Comparison of ENCODE assay signal across 14 mouse cellular contexts in genomic region chr12:112541483-112542091, GRCm38 (mm10). TPM values are rescaled to one million over a fixed set of nuclear protein-coding genes. Genes with fewer than 3 reads are reported as not detected.
DNase-seq lines count a peak whose midpoint lies in the region; ATAC-seq and TF ChIP-seq lines count a peak whose summit lies in the region.
"Had no signal": no experiment of that assay in that cellular context is flagged by ENCODE, and none has a peak within 500 bp of the region (broad histone marks: within the 10 kb centered on the region; RNA-seq: fewer than 3 reads in every experiment).

No protein-coding gene starts in this region.

- no peaks in the 10 kb centered on the region for H3K36me3 ChIP-seq in neural tube, embryonic 11.5 days (ENCODE audit: control insufficient read depth, insufficient read depth, low read length)
- H3K36me3 ChIP-seq in hindbrain, embryonic 13.5 days: no peaks in the 10 kb centered on the region
- no peaks in the 10 kb centered on the region for H3K36me3 ChIP-seq in neural tube, embryonic 12.5 days
- H3K36me3 ChIP-seq: limb, embryonic 15.5 days had no signal

- peaks cover 16% of the 10 kb centered on the region for H3K4me1 ChIP-seq in neural tube, embryonic 11.5 days (ENCODE audit: control insufficient read depth, insufficient read depth, low read length)
- H3K4me1 ChIP-seq in hindbrain, embryonic 13.5 days (replicated peaks): peaks cover 51% of the 10 kb centered on the region
- H3K4me1 ChIP-seq in neural tube, embryonic 12.5 days: peaks cover 37% of the 10 kb centered on the region

- intact Hi-C loops in gastrocnemius, adult 2 months (cut with DNase I): loop anchor here (2.0 to 5.0 kb wide), 4 partner anchors 43 to 397 kb away; no protein-coding TSS in a partner anchor

- no peak overlapping the region for H3K4me3 ChIP-seq in neural tube, embryonic 11.5 days (ENCODE audit: low read depth, low read length)
- H3K4me3 ChIP-seq in hindbrain, embryonic 13.5 days: no peak overlapping the region
- H3K4me3 ChIP-seq in neural tube, embryonic 12.5 days: no peak overlapping the region
- no peak overlapping the region for H3K4me3 ChIP-seq in gastrocnemius, adult 2 months
- H3K4me3 ChIP-seq: limb, embryonic 15.5 days had no signal

- no peaks in the 10 kb centered on the region for H3K9me3 ChIP-seq in neural tube, embryonic 11.5 days (ENCODE audit: control insufficient read depth, low read length)
- H3K9me3 ChIP-seq in hindbrain, embryonic 13.5 days: no peaks in the 10 kb centered on the region
- no peaks in the 10 kb centered on the region for H3K9me3 ChIP-seq in neural tube, embryonic 12.5 days
- H3K9me3 ChIP-seq: limb, embryonic 15.5 days had no signal

- H3K4me2 ChIP-seq in neural tube, embryonic 11.5 days (ENCODE audit: low read depth): no peak overlapping the region
- H3K4me2 ChIP-seq in hindbrain, embryonic 13.5 days: no peak overlapping the region
- 0 out of 2 replicates have a peak overlapping the region, but pooled peaks have one; percentile 7 for H3K4me2 ChIP-seq in neural tube, embryonic 12.5 days (replicated peaks)
- H3K4me2 ChIP-seq: limb, embryonic 15.5 days had no signal

- peak; percentile 32 for DNase-seq in embryo, embryonic 11 days
- no peak for DNase-seq in embryo, embryonic 9.5 days (ENCODE audit: extremely low spot score)
- DNase-seq in neural tube, embryonic 11.5 days (ENCODE audit: low spot score): peak; percentile 34
- no peak for DNase-seq in neural tube, embryonic 10.5 days (ENCODE audit: extremely low spot score, low spot score)
- DNase-seq in gastrocnemius, adult 2 months: no peak
- DNase-seq: adrenal gland, adult 2 months; cerebellum, adult 11 months; gastrocnemius, postnatal 14 days; heart, postnatal 10 days had no signal

- ATAC-seq in neural tube, embryonic 11.5 days (ENCODE audit: insufficient read depth, low FRiP score, low TSS enrichment): peak; percentile 13; the same call in 1 of the 2 replicates
- ATAC-seq in hindbrain, embryonic 13.5 days (ENCODE audit: low FRiP score): peak; percentile 47
- no peak for ATAC-seq in neural tube, embryonic 12.5 days (ENCODE audit: low FRiP score, low read depth)
- no peak for ATAC-seq in monocyte, adult 5-6 weeks (replicated peaks; ENCODE audit: insufficient number of reproducible peaks, low FRiP score, low TSS enrichment, poor library complexity, severe bottlenecking)

- no peaks in the 10 kb centered on the region for H3K27me3 ChIP-seq in neural tube, embryonic 11.5 days (ENCODE audit: control insufficient read depth, insufficient read depth, low read length)
- H3K27me3 ChIP-seq in hindbrain, embryonic 13.5 days: peaks cover 53% of the 10 kb centered on the region
- H3K27me3 ChIP-seq in neural tube, embryonic 12.5 days (replicated peaks): 0 out of 2 replicates have a peak, but pooled peaks cover 6% of the 10 kb centered on the region
- H3K27me3 ChIP-seq: limb, embryonic 15.5 days had no signal

- WGBS in neural tube, embryonic 11.5 days: 39% methylated on average over 8 of the region's 8 CpGs
- 13% methylated on average over 8 of the region's 8 CpGs for WGBS in hindbrain, embryonic 13.5 days
- 25% methylated on average over 8 of the region's 8 CpGs for WGBS in neural tube, embryonic 12.5 days

- H3K27ac ChIP-seq in neural tube, embryonic 11.5 days (ENCODE audit: low read depth, low read length): no peak overlapping the region
- peak overlapping the region; percentile 62 for H3K27ac ChIP-seq in hindbrain, embryonic 13.5 days
- no peak overlapping the region for H3K27ac ChIP-seq in neural tube, embryonic 12.5 days
- H3K27ac ChIP-seq in gastrocnemius, adult 2 months: no peak overlapping the region
- H3K27ac ChIP-seq: limb, embryonic 15.5 days had no signal

- TF ChIP-seq CTCF in gastrocnemius, adult 2 months (IDR thresholded peaks at IDR 0.05): no peak

- no peak overlapping the region for H3K9ac ChIP-seq in neural tube, embryonic 11.5 days (ENCODE audit: low read length)
- 0 out of 2 replicates have a peak overlapping the region, but pooled peaks have one; percentile 35 for H3K9ac ChIP-seq in hindbrain, embryonic 13.5 days
- no peak overlapping the region for H3K9ac ChIP-seq in neural tube, embryonic 12.5 days
- H3K9ac ChIP-seq: limb, embryonic 15.5 days had no signal

RNA-seq across cellular contexts. Expression of gene Tmem179, which starts 25.0 kb away (rescaled TPM):
- 5.8 and 8.4 TPM in 2 replicates for polyA plus RNA-seq in neural tube, embryonic 11.5 days (2014; fragmentation: Nextera tagmentation; extraction: Ambion mirVana)
- polyA plus RNA-seq in hindbrain, embryonic 13.5 days (2015; fragmentation: Nextera tagmentation; extraction: Ambion mirVana): 40.8 and 44.4 TPM in 2 replicates
- 16.4 and 17.9 TPM in 2 replicates for polyA plus RNA-seq in neural tube, embryonic 12.5 days (2016; fragmentation: Nextera tagmentation; extraction: Ambion mirVana)
- not detected for total RNA-seq in gastrocnemius, adult 2 months (2021)
- not detected in 3 replicates for total RNA-seq in monocyte, adult 5-6 weeks (2017)
- total RNA-seq: gastrocnemius, postnatal 14 days; heart, postnatal 10 days had no signal

RNA-seq across cellular contexts. Expression of gene Inf2, which starts 47.0 kb away (rescaled TPM):
- polyA plus RNA-seq in neural tube, embryonic 11.5 days (2014; fragmentation: Nextera tagmentation; extraction: Ambion mirVana): 1.9 and 2.2 TPM in 2 replicates
- 1.1 and 1.6 TPM in 2 replicates for polyA plus RNA-seq in hindbrain, embryonic 13.5 days (2015; fragmentation: Nextera tagmentation; extraction: Ambion mirVana)
- polyA plus RNA-seq in neural tube, embryonic 12.5 days (2016; fragmentation: Nextera tagmentation; extraction: Ambion mirVana): 1.1 and 2.2 TPM in 2 replicates
- total RNA-seq in gastrocnemius, adult 2 months (2021): 10 to 100 TPM in 1 of 2 experiments, 1 to 10 TPM in 1; 8.2 to 13.0 TPM
- 2.1 to 13.1 TPM (median 5.6 TPM) in 3 replicates for total RNA-seq in monocyte, adult 5-6 weeks (2017)

RNA-seq across cellular contexts. Expression of gene A530016L24Rik, which starts 52.3 kb away (rescaled TPM):
- polyA plus RNA-seq in neural tube, embryonic 11.5 days (2014; fragmentation: Nextera tagmentation; extraction: Ambion mirVana): 0.12 TPM in 1 of 2 replicates, not detected in the other
- 0.12 TPM in 1 of 2 replicates, not detected in the other for polyA plus RNA-seq in hindbrain, embryonic 13.5 days (2015; fragmentation: Nextera tagmentation; extraction: Ambion mirVana)
- 0.10 and 0.13 TPM in 2 replicates for polyA plus RNA-seq in neural tube, embryonic 12.5 days (2016; fragmentation: Nextera tagmentation; extraction: Ambion mirVana)
- total RNA-seq in gastrocnemius, adult 2 months (2021): 1 to 10 TPM in 1 of 2 experiments, under 1 TPM in 1; 0.48 to 1.9 TPM
- total RNA-seq in monocyte, adult 5-6 weeks (2017): not detected in 3 replicates
- total RNA-seq: MEL had no signal

Comparison
In these comparisons a context has a peak if more than half of its experiments do, and no peak if none do; other contexts are left out.
1. DNase-seq: peak in embryo, embryonic 11 days (single experiment) and neural tube, embryonic 11.5 days (single experiment); none in embryo, embryonic 9.5 days (single experiment), neural tube, embryonic 10.5 days (single experiment) and gastrocnemius, adult 2 months (single experiment).
2. ATAC-seq: peak in neural tube, embryonic 11.5 days (single experiment) and hindbrain, embryonic 13.5 days (single experiment); none in neural tube, embryonic 12.5 days (single experiment) and monocyte, adult 5-6 weeks (single experiment).